Mouse (Mus musculus): Measurements from ENCODE around the gene Ak4. TPM values are rescaled to one million over a fixed set of nuclear protein-coding genes. Genes with fewer than 3 reads are reported as not detected.
"Not testable (repeated sequence)": the region's sequence is repeated elsewhere in the genome, so short reads cannot be mapped to it uniquely, and the experiment has no call there.

Gene Ak4
- 20.6 and 21.5 TPM in 2 replicates for polyA plus RNA-seq (2015; fragmentation: Nextera tagmentation; extraction: Ambion mirVana)

DNA sequence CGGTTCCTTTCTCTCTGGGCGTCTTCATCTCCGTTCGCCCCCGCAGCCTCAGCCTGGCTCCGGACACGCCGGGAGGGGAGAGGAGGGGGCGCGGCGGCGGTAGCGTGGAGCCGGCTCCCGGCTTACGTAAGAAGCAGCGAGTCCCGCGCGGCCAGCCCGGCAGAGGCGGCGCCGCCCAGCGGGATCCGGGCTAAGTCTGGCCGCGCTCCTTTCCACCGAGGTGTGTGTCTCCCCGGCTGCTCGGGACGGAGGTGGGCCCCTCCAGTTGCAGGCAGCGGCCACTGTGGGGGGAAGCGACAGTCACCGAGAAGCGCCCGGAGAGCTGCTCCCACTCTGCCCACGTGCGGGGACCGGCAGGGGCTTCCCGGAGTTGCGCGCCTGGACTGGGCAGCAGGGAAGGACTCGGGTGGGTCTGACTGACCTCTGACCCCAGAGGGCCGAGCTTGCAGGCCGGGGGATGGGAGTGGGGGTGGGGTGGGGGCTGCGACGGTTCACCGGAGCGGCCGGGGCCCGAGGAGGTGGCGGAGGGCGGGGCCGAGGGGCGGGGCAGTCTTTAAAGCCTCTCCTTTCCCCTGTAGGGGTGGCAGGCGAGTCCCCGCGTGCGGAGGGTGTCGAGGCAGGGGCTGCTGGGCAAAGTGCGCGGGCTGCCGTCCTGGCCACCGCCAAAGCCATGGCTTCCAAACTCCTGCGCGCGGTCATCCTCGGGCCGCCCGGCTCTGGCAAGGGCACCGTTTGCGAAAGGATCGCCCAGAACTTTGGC, at the start of gene Ak4:
Ak4 (plus strand) TSS at position 127 of the 760 bp plus-strand sequence.
- H3K36me3 ChIP-seq, result no peaks in the 10 kb centered on the region
- peak within 1 kb of the TSS; percentile 94 for H3K4me2 ChIP-seq
- peak within 1 kb of the TSS; percentile 73 for H3K9ac ChIP-seq
- peaks cover 9% of the 10 kb centered on the region for H3K4me1 ChIP-seq
- H3K9me3 ChIP-seq, result no peaks in the 10 kb centered on the region
- H3K27ac ChIP-seq, result peak within 1 kb of the TSS; percentile 59
- ATAC-seq (ENCODE audit: borderline replicate concordance, extremely low read depth, low FRiP score, low TSS enrichment), result peak; percentile 88
- H3K4me3 ChIP-seq, result peak within 1 kb of the TSS; percentile 77
- peaks cover 7% of the 10 kb centered on the region; the same call in 1 of the 2 replicates for H3K27me3 ChIP-seq
- under 1% methylated on average over 74 of the region's 74 CpGs for WGBS

DNA sequence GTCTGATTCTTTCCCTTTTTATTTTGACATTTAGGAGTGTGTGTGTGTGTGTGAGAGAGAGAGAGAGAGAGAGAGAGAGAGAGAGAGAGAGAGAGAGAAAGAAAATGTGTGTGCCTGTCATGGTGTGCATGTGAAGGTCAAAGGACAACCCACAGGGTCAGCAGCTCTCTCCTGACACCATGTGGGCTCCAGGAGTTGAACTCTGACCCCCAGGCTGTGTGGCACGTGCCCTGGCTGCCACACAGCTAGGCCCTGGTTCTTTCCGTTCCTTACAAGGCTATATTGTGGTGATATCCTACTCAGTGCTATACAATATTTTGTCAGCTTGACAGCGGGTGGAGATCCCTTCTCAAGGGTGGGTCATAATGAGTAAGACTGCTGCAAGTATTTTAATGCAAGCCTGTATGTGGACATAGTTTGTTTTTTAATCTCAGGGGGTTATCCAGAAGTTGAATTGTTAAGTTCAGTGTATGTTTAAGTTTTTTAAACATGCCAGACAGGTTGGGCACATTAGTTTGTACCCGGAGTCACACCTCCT, 49.3 kb upstream of the Ak4 start:
- Histone ChIP-seq H3K4me2 (no peak overlapping the region), H3K36me3 (no peaks in the 10 kb centered on the region), H3K27ac (no peak overlapping the region), H3K9ac (no peak overlapping the region), H3K9me3 (no peaks in the 10 kb centered on the region), H3K4me3 (no peak overlapping the region), H3K4me1 (no peaks in the 10 kb centered on the region), H3K27me3 (no peaks in the 10 kb centered on the region)
- 66% methylated on average over 4 of the region's 4 CpGs for WGBS
- no peak for ATAC-seq (ENCODE audit: borderline replicate concordance, extremely low read depth, low FRiP score, low TSS enrichment)

GRCm38 (mm10) chr4:101372283-101372682, 46.8 kb upstream of the Ak4 start:
- H3K27me3 ChIP-seq, result no peaks in the 10 kb centered on the region
- H3K9ac ChIP-seq, result no peak overlapping the region
- H3K4me2 ChIP-seq, result no peak overlapping the region
- ATAC-seq (ENCODE audit: borderline replicate concordance, extremely low read depth, low FRiP score, low TSS enrichment), result no peak
- no peak overlapping the region for H3K4me3 ChIP-seq
- 62% methylated on average over 2 of the region's 2 CpGs for WGBS
- no peaks in the 10 kb centered on the region for H3K9me3 ChIP-seq
- H3K4me1 ChIP-seq, result no peaks in the 10 kb centered on the region
- H3K27ac ChIP-seq, result no peak overlapping the region
- H3K36me3 ChIP-seq, result no peaks in the 10 kb centered on the region

GRCm38 (mm10) chr4:101372751-101373150, 46.3 kb upstream of the Ak4 start:
- Histone ChIP-seq H3K9ac (no peak overlapping the region), H3K36me3 (no peaks in the 10 kb centered on the region), H3K4me1 (no peaks in the 10 kb centered on the region), H3K4me2 (no peak overlapping the region), H3K27me3 (no peaks in the 10 kb centered on the region), H3K9me3 (no peaks in the 10 kb centered on the region), H3K27ac (no peak overlapping the region), H3K4me3 (no peak overlapping the region)
- no peak for ATAC-seq (ENCODE audit: borderline replicate concordance, extremely low read depth, low FRiP score, low TSS enrichment)
- WGBS, result 82% methylated on average over 6 of the region's 6 CpGs

- ATAC-seq (ENCODE audit: borderline replicate concordance, extremely low read depth, low FRiP score, low TSS enrichment), result no peak
- 66% methylated on average over 8 of the region's 8 CpGs for WGBS
Measured at GRCm38 (mm10) chr4:101374104-101374503, 45.0 kb upstream of the Ak4 start.

DNA sequence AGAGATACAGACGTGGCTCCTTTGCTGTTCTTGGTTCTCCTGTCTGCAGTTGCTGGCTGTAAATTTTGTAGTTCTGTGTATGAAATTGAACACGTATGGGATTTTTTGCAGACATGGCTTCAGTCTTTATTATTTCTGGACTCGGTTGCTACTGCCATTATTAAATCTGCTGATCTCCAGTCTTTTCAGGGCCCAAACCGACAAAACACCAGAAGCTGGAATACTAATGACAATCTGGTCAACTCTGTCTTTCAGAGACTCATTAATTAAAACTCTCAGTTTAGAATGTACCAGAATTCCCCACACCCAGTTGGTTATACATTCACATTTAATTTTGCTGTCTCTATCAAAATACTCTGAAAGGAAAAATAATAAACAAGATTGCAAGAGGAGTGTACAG, 42.2 kb upstream of the Ak4 start:
- no peaks in the 10 kb centered on the region for H3K27me3 ChIP-seq
- no peaks in the 10 kb centered on the region for H3K9me3 ChIP-seq
- no peak for ATAC-seq (ENCODE audit: borderline replicate concordance, extremely low read depth, low FRiP score, low TSS enrichment)
- no peaks in the 10 kb centered on the region for H3K36me3 ChIP-seq
- WGBS, result 79% methylated on average over 4 of the region's 4 CpGs
- H3K27ac ChIP-seq, result no peak overlapping the region
- H3K4me3 ChIP-seq, result no peak overlapping the region
- no peaks in the 10 kb centered on the region for H3K4me1 ChIP-seq
- no peak overlapping the region for H3K9ac ChIP-seq
- H3K4me2 ChIP-seq, result no peak overlapping the region

More at GRCm38 (mm10) chr4:101374104-101374503, 45.0 kb upstream of the Ak4 start:
- no peak overlapping the region for H3K4me3 ChIP-seq
- H3K9ac ChIP-seq, result no peak overlapping the region
- H3K27ac ChIP-seq, result no peak overlapping the region
- H3K4me2 ChIP-seq, result no peak overlapping the region
- no peaks in the 10 kb centered on the region for H3K27me3 ChIP-seq
- H3K4me1 ChIP-seq, result no peaks in the 10 kb centered on the region
- H3K9me3 ChIP-seq, result no peaks in the 10 kb centered on the region
- no peaks in the 10 kb centered on the region for H3K36me3 ChIP-seq

DNA sequence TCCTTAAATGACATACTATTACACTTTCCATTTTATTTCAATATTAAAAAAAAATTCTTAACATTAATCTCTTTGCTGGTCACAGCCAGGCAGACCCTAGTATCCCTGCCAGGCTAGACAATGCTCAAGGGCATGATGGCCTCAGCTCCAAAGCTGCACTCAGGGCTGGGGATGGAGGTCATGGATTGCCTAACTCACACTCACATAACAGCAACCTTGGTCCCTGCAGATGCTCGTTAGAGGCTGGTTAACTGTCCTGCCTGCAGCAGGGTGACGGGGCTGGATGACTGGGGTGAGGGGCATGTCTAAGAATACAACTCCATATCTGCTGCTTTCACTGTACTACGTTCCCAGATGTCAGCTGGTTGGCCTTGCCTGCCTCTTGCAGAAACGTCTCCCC, 40.8 kb upstream of the Ak4 start:
- ATAC-seq (ENCODE audit: borderline replicate concordance, extremely low read depth, low FRiP score, low TSS enrichment), result no peak
- 45% methylated on average over 4 of the region's 4 CpGs for WGBS

GRCm38 (mm10) chr4:101378778-101379177, 40.3 kb upstream of the Ak4 start:
- H3K4me1 ChIP-seq, result no peaks in the 10 kb centered on the region
- H3K4me3 ChIP-seq, result no peak overlapping the region
- no peak overlapping the region for H3K9ac ChIP-seq
- ATAC-seq (ENCODE audit: borderline replicate concordance, extremely low read depth, low FRiP score, low TSS enrichment), result no peak
- H3K4me2 ChIP-seq, result no peak overlapping the region
- H3K27me3 ChIP-seq, result no peaks in the 10 kb centered on the region
- WGBS, result 67% methylated on average over 4 of the region's 4 CpGs
- no peaks in the 10 kb centered on the region for H3K9me3 ChIP-seq
- no peak overlapping the region for H3K27ac ChIP-seq
- no peaks in the 10 kb centered on the region for H3K36me3 ChIP-seq

More for the DNA sequence above, 40.8 kb upstream of the Ak4 start:
- Histone ChIP-seq H3K27ac (no peak overlapping the region), H3K36me3 (no peaks in the 10 kb centered on the region), H3K4me3 (no peak overlapping the region), H3K4me1 (no peaks in the 10 kb centered on the region), H3K4me2 (no peak overlapping the region), H3K9ac (no peak overlapping the region), H3K27me3 (no peaks in the 10 kb centered on the region), H3K9me3 (no peaks in the 10 kb centered on the region)

- no peak overlapping the region for H3K4me3 ChIP-seq
- no peak overlapping the region for H3K4me2 ChIP-seq
- no peak overlapping the region for H3K27ac ChIP-seq
- 32% methylated on average over 2 of the region's 2 CpGs for WGBS
- no peaks in the 10 kb centered on the region for H3K36me3 ChIP-seq
- H3K9me3 ChIP-seq, result no peaks in the 10 kb centered on the region
- H3K27me3 ChIP-seq, result no peaks in the 10 kb centered on the region
- H3K4me1 ChIP-seq, result no peaks in the 10 kb centered on the region
- no peak overlapping the region for H3K9ac ChIP-seq
- ATAC-seq (ENCODE audit: borderline replicate concordance, extremely low read depth, low FRiP score, low TSS enrichment), result no peak
Measured at GRCm38 (mm10) chr4:101385002-101385401, 34.1 kb upstream of the Ak4 start.

- no peaks in the 10 kb centered on the region for H3K36me3 ChIP-seq
- no peaks in the 10 kb centered on the region for H3K27me3 ChIP-seq
- H3K27ac ChIP-seq, result no peak overlapping the region
- no peak overlapping the region for H3K4me2 ChIP-seq
- 82% methylated on average over 8 of the region's 8 CpGs for WGBS
- H3K9ac ChIP-seq, result no peak overlapping the region
- H3K9me3 ChIP-seq, result no peaks in the 10 kb centered on the region
- ATAC-seq (ENCODE audit: borderline replicate concordance, extremely low read depth, low FRiP score, low TSS enrichment), result no peak
- no peak overlapping the region for H3K4me3 ChIP-seq
- peaks cover 3% of the 10 kb centered on the region; the same call in 1 of the 2 replicates for H3K4me1 ChIP-seq
Measured at GRCm38 (mm10) chr4:101388246-101388645, 30.8 kb upstream of the Ak4 start.

GRCm38 (mm10) chr4:101388656-101389055, 30.4 kb upstream of the Ak4 start:
- H3K27ac ChIP-seq; H3K9me3 ChIP-seq; H3K4me2 ChIP-seq; ATAC-seq (ENCODE audit: borderline replicate concordance, extremely low read depth, low FRiP score, low TSS enrichment); H3K27me3 ChIP-seq; H3K4me3 ChIP-seq; H3K4me1 ChIP-seq; H3K9ac ChIP-seq; H3K36me3 ChIP-seq: not testable (repeated sequence)
- WGBS, result 75% methylated on average over 6 of the region's 6 CpGs

DNA sequence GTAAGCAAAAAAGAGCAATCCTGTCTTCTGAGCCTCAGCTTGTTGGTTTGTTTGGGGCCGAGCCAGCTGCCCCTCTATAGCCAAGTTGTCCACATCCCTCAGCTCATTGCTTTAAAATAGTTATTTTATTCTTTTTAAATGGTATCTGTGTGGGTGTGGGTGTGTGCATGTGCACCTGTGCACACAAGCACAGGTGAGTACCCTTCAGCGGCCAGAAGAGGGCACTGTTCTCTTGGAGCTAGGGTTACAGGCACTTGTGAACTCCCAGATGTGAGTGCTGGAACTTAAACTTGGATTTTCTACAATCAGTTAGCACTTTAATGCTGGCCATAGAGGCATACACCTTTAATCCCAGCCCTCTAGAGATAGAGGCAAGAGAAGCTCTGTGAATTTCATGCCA, 26.8 kb upstream of the Ak4 start:
- Histone ChIP-seq H3K4me3 (no peak overlapping the region), H3K9ac (no peak overlapping the region), H3K27me3 (no peaks in the 10 kb centered on the region), H3K4me2 (no peak overlapping the region), H3K9me3 (no peaks in the 10 kb centered on the region), H3K27ac (no peak overlapping the region), H3K4me1 (peaks cover 19% of the 10 kb centered on the region; the same call in 1 of the 2 replicates), H3K36me3 (no peaks in the 10 kb centered on the region)
- no peak for ATAC-seq (ENCODE audit: borderline replicate concordance, extremely low read depth, low FRiP score, low TSS enrichment)
- WGBS, result 28% methylated on average over 2 of the region's 2 CpGs

Measured in lung, embryonic 15.5 days (tissue).